Mouse (Mus musculus) lung, adult 18-20 months (tissue): ENCODE results near the gene Hsd3b7.

Experiments
- DNase-seq, 2 experiments: peaks; one replicate each; pipeline ENCODE4 v3.0.0; 2022; ENCODE audit warnings: mixed read lengths in 2 of 2

Gene Hsd3b7

GRCm38 (mm10) chr7:127776426-127776825, 24.0 kb upstream of the Hsd3b7 start, which contains the start of gene Setd1a:
Gene Setd1a (plus strand): TSS chr7:127776670.
- peak; percentile 84 to 88 for DNase-seq

GRCm38 (mm10) chr7:127776878-127777473, 23.4 kb upstream of the Hsd3b7 start:
- peak; percentile 96 to 97 for DNase-seq

- peak; percentile 39 to 42 for DNase-seq
These were observed 22.7 kb upstream of the Hsd3b7 start for GRCm38 (mm10) chr7:127777474-127778266.

- no peak for DNase-seq
These were observed 22.1 kb upstream of the Hsd3b7 start for GRCm38 (mm10) chr7:127778350-127778749.

GRCm38 (mm10) chr7:127785308-127785707, 15.1 kb upstream of the Hsd3b7 start, which contains the start of gene Gm49388:
Gene Gm49388 (plus strand): TSS chr7:127785608.
- DNase-seq: no peak

GRCm38 (mm10) chr7:127797076-127797845, 3.1 kb upstream of the Hsd3b7 start:
- DNase-seq: no peak

- DNase-seq: no peak
These were observed 1.8 kb upstream of the Hsd3b7 start for GRCm38 (mm10) chr7:127798591-127798990.

GRCm38 (mm10) chr7:127799211-127799610, 1.2 kb upstream of the Hsd3b7 start:
- no peak for DNase-seq

- DNase-seq: no peak
These were observed 666 bp upstream of the Hsd3b7 start for GRCm38 (mm10) chr7:127799738-127800137.

GRCm38 (mm10) chr7:127801010-127801621, 712 bp downstream of the Hsd3b7 start:
- no peak for DNase-seq

GRCm38 (mm10) chr7:127802313-127802712, 1.9 kb downstream of the Hsd3b7 start:
- no peak for DNase-seq

GRCm38 (mm10) chr7:127808821-127809220, 8.4 kb downstream of the Hsd3b7 start:
- DNase-seq: no peak

GRCm38 (mm10) chr7:127809846-127810245, 9.4 kb downstream of the Hsd3b7 start:
- no peak for DNase-seq

- DNase-seq: no peak
These were observed 10.2 kb downstream of the Hsd3b7 start for GRCm38 (mm10) chr7:127810650-127811049.

- no peak for DNase-seq
These were observed 10.8 kb downstream of the Hsd3b7 start for GRCm38 (mm10) chr7:127811240-127811639.

GRCm38 (mm10) chr7:127812292-127812691, 11.9 kb downstream of the Hsd3b7 start:
- DNase-seq: no peak

GRCm38 (mm10) chr7:127813821-127814220, 13.4 kb downstream of the Hsd3b7 start:
- no peak for DNase-seq

- DNase-seq: peak; percentile 59 to 68
These were observed 14.0 kb downstream of the Hsd3b7 start for GRCm38 (mm10) chr7:127814241-127814921.

GRCm38 (mm10) chr7:127815116-127815665, 14.8 kb downstream of the Hsd3b7 start:
- no peak for DNase-seq

GRCm38 (mm10) chr7:127815954-127816821, 15.8 kb downstream of the Hsd3b7 start:
- peak; percentile 72 for DNase-seq

- DNase-seq: no peak
These were observed 16.6 kb downstream of the Hsd3b7 start for GRCm38 (mm10) chr7:127817053-127817452.
